Mouse (Mus musculus) liver, postnatal 0 days (tissue): Measurements from ENCODE around the gene Trpm3.

Experiments
- CTCF ChIP-seq: sonication (generic); IDR thresholded peaks from 2 replicates; pipeline ENCODE4 v1.5.1; 2016; ENCODE audit warnings: antibody characterized with exemption, low read depth
- EP300 ChIP-seq: IDR thresholded peaks from 2 replicates; pipeline ENCODE4 v1.6.1; 2016; ENCODE audit warnings: antibody characterized with exemption, low read depth, mild to moderate bottlenecking

GRCm38 (mm10) chr19:22518508-22518907, 379.7 kb downstream of the Trpm3 start:
- TF ChIP-seq CTCF (no peak), EP300 (no peak)
